Mouse (Mus musculus) kidney, embryonic 15.5 days (tissue): Measurements from ENCODE around the gene Actg2. TPM values are rescaled to one million over a fixed set of nuclear protein-coding genes. Genes with fewer than 3 reads are reported as not detected.

ENCODE experiments used
- ATAC-seq: fragments of 200-750 bp; cut with Nextera tagmentation; replicated peaks from 2 replicates; pipeline ENCODE4 v1.8.0; 2017; ENCODE audit warnings: moderate TSS enrichment; ENCODE audit not compliant: low FRiP score
- H3K27ac ChIP-seq: fragments of 300-500 bp; sonication (generic); 2 replicates; pipeline ENCODE4 v1.5.1; 2015; ENCODE audit warnings: mild to moderate bottlenecking, inconsistent platforms
- H3K27me3 ChIP-seq: fragments of 300-500 bp; sonication (generic); 2 replicates; pipeline ENCODE4 v1.6.1; 2015; ENCODE audit warnings: inconsistent platforms
- H3K36me3 ChIP-seq: fragments of 300-500 bp; sonication (generic); 2 replicates; pipeline ENCODE4 v1.6.1; 2015; ENCODE audit warnings: inconsistent platforms
- H3K4me1 ChIP-seq: fragments of 300-500 bp; sonication (generic); 2 replicates; pipeline ENCODE4 v1.6.1; 2015; ENCODE audit warnings: inconsistent platforms
- H3K4me2 ChIP-seq: fragments of 300-500 bp; sonication (generic); 2 replicates; pipeline ENCODE4 v1.6.1; 2015; ENCODE audit warnings: moderate library complexity, mild to moderate bottlenecking, inconsistent platforms
- H3K4me3 ChIP-seq: fragments of 300-500 bp; sonication (generic); replicated peaks from 2 replicates; pipeline ENCODE4 v1.5.1; 2015; ENCODE audit warnings: mild to moderate bottlenecking, inconsistent platforms
- H3K9ac ChIP-seq: fragments of 300-500 bp; sonication (generic); 2 replicates; pipeline ENCODE4 v1.6.1; 2015; ENCODE audit warnings: mild to moderate bottlenecking, inconsistent platforms
- H3K9me3 ChIP-seq: fragments of 300-500 bp; sonication (generic); replicated peaks from 2 replicates; pipeline ENCODE4 v1.6.1; 2016; ENCODE audit warnings: inconsistent platforms
- WGBS: fragments of 180-500 bp; shearing (Covaris S2); methylation state at CpG from one replicate; pipeline ENCODE4 v1.1.7; 2015; ENCODE audit warnings: mixed read lengths; 5-methylcytosine and 5-hydroxymethylcytosine counted together
- polyA plus RNA-seq: library from polyadenylated mRNA; unstranded; fragments of >200 nt; fragmentation: Nextera tagmentation; extraction: Ambion mirVana; gene quantifications from 2 replicates; pipeline ENCODE4 v1.2.1, GENCODE M21; 2015

Actg2 gene
- polyA plus RNA-seq, 1 experiment from 2014 or later: 130 TPM

DNA sequence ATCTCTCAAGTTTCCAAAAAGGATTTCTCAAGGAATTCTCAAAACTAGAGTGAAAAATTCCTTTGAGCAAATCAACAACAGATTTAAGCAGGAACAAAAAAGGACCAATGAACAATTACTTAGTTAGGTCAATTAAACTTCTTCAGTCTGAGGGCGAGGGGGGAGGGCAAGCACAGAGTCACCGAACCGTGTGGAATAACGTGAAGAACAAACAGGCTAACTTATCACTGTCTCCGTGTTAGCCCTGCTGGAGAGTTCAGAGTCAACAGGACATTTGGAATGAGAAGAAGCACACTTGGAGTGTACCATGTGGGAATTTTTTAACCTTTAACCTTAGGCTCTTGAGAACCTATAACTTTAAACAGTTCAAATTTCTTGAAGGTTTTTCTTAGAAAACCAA, 12.3 kb upstream of the Actg2 start:
- WGBS: 21% methylated on average over 5 of the region's 5 CpGs
- Histone ChIP-seq H3K27me3 (no peaks in the 10 kb centered on the region), H3K4me3 (no peak overlapping the region), H3K36me3 (peaks cover 33% of the 10 kb centered on the region), H3K9ac (no peak overlapping the region), H3K27ac (no peak overlapping the region), H3K4me1 (no peaks in the 10 kb centered on the region), H3K4me2 (no peak overlapping the region), H3K9me3 (no peaks in the 10 kb centered on the region)
- ATAC-seq: 0 out of 2 replicates have a peak, but pooled peaks have one; percentile 52

DNA sequence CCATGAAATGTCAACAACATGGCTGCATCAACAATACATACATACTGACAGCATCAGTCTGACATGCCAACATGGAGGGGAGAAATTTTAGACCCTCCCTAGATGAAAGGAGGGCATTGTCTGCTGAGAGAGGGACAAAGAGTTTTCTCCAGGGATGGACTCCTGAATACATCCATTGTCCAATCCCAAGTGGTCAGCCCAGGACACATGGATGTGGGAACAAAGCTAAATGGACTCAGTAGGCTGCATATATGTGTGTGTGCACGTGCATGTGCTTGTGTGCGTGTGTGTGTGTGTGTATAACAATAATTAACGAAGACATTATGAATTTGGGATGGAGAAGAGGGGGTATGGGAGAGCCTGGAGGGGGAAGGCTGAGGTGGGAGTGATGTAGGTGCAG, 9.7 kb upstream of the Actg2 start:
- ATAC-seq: no peak
- H3K36me3 ChIP-seq: peaks cover 27% of the 10 kb centered on the region
- no peaks in the 10 kb centered on the region for H3K27me3 ChIP-seq
- no peak overlapping the region for H3K4me3 ChIP-seq
- H3K27ac ChIP-seq: no peak overlapping the region
- H3K4me2 ChIP-seq: no peak overlapping the region
- 92% methylated on average over 3 of the region's 3 CpGs for WGBS
- no peaks in the 10 kb centered on the region for H3K9me3 ChIP-seq
- no peaks in the 10 kb centered on the region for H3K4me1 ChIP-seq
- no peak overlapping the region for H3K9ac ChIP-seq

DNA sequence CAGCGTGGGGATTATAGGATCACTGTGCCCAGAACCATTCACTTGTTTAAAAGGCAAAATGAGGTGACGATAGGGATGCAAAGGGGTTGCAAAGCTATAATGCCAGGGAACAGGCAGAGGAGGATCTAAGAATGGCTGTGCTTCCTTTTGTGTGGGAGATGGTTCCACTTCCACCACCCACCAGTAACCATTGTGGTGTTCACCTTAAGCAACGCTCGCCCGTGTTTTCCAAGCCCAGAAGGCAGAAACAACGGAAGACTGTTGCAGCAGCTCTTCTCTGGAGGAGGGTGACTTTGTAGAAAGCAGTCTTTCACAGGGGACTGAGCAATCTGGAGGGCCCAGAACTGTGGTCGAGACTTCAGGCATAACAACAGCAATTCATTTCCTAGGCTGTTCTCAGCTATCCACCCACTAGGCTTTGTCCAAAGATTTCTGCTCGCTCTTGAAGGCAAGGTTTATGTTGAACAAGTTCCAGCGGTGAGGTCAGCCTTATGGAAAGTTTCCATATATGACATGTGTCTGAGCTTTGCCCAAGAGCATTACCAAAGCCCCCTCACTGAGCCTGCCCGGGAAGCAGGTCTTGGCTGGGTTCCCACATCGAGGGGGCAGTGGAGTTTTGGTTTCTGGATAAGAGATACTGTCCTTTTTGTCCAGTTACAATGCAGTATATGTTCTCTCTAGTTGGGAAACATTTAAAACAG, 5.8 kb upstream of the Actg2 start:
- H3K27ac ChIP-seq: peak overlapping the region; percentile 48
- H3K4me3 ChIP-seq: no peak overlapping the region
- H3K36me3 ChIP-seq: peaks cover 19% of the 10 kb centered on the region
- WGBS: 68% methylated on average over 11 of the region's 11 CpGs
- no peaks in the 10 kb centered on the region for H3K9me3 ChIP-seq
- H3K9ac ChIP-seq: no peak overlapping the region
- no peaks in the 10 kb centered on the region for H3K4me1 ChIP-seq
- no peaks in the 10 kb centered on the region for H3K27me3 ChIP-seq
- H3K4me2 ChIP-seq: no peak overlapping the region
- no peak; the same call in 1 of the 2 replicates for ATAC-seq

DNA sequence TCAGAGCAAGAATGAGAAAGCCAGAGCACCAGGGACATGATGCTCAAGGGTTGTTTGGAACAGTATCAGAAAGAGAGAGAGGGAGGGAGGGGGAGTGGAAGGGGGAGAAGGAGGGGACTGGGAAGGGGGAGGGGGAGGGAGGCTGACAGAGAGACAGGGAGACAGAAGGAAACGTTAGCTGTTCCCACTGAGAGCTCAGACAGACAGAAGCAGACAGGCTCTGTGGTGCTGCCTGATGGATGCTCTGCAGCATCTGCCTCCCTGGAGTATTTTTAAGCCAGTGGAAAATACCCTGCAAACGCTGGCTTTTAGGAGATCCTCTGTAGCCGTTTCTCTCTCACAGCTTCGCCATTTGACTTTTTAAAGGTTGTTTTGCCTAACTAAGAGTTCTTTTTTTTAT, 4.0 kb upstream of the Actg2 start:
- H3K27me3 ChIP-seq: no peaks in the 10 kb centered on the region
- no peak for ATAC-seq
- peaks cover 7% of the 10 kb centered on the region for H3K36me3 ChIP-seq
- no peak overlapping the region for H3K4me2 ChIP-seq
- H3K4me3 ChIP-seq: no peak overlapping the region
- 52% methylated on average over 4 of the region's 4 CpGs for WGBS
- no peak overlapping the region for H3K9ac ChIP-seq
- no peaks in the 10 kb centered on the region for H3K9me3 ChIP-seq
- H3K27ac ChIP-seq: no peak overlapping the region
- H3K4me1 ChIP-seq: no peaks in the 10 kb centered on the region

DNA sequence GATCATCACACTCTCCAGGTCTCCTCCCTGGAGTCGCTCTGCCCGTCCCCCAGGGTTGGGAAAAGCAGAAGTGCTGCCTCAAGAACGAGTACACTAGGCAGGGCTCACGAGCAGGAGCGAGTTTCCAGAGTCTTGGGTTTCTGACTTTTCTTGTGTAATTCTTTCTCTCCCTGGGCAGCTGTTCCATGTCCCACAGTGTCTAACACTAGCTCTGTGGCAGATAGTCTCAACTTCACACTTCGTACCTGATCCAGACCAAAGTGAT, 662 bp upstream of the Actg2 start:
- Histone ChIP-seq H3K4me2 (no peak overlapping the region), H3K9me3 (no peaks in the 10 kb centered on the region), H3K27ac (no peak overlapping the region), H3K4me1 (no peaks in the 10 kb centered on the region), H3K9ac (no peak overlapping the region), H3K36me3 (no peaks in the 10 kb centered on the region), H3K27me3 (no peaks in the 10 kb centered on the region), H3K4me3 (no peak overlapping the region)
- ATAC-seq: no peak
- WGBS: 33% methylated on average over 6 of the region's 6 CpGs

DNA sequence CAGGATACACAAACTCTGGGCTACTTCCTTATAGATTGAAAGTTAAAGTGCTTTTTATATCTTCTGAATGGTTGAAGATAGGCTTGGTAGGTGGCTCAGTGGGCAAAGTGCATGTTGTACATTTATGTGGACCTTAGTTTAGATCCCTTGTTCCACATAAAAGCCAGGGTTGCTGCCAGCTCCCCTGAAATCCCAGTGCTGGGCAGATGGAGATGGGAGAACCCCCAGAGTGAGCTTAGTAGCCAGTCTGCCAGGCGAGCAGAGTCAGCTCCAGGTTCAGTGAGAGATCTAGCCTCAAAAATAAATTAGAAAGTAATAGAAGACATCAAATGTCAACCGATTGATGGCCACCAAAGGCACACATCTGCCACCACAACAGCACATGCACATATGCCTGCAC, 3.5 kb downstream of the Actg2 start:
- no peak overlapping the region for H3K4me2 ChIP-seq
- H3K9ac ChIP-seq: no peak overlapping the region
- WGBS: 74% methylated on average over 2 of the region's 2 CpGs

DNA sequence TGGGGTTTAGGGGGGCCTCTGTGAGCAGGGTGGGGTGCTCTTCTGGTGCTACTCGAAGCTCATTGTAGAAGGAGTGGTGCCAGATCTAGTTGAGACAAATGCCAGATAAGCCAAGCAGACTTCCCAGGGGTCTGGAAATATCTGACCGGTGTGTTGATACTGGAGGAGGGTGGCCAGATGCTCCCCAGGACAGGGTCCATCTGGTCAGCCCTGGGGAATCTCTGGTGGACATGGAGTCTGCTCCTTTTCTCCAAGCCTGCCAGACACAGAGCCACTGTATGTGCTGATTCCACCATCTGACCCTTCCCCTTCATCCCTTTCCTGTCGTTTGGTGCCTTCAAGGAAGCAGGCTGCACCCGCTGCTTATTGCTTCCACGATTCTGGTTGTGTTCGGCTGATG, 12.9 kb downstream of the Actg2 start:
- H3K4me3 ChIP-seq: no peak overlapping the region
- no peaks in the 10 kb centered on the region for H3K4me1 ChIP-seq
- H3K36me3 ChIP-seq: no peaks in the 10 kb centered on the region
- no peaks in the 10 kb centered on the region for H3K27me3 ChIP-seq
- H3K9ac ChIP-seq: no peak overlapping the region
- 60% methylated on average over 6 of the region's 6 CpGs for WGBS
- H3K4me2 ChIP-seq: no peak overlapping the region
- no peaks in the 10 kb centered on the region for H3K9me3 ChIP-seq
- no peak for ATAC-seq
- H3K27ac ChIP-seq: no peak overlapping the region

More for the DNA sequence above, 3.5 kb downstream of the Actg2 start:
- H3K36me3 ChIP-seq: no peaks in the 10 kb centered on the region
- no peaks in the 10 kb centered on the region for H3K4me1 ChIP-seq
- no peaks in the 10 kb centered on the region for H3K9me3 ChIP-seq
- H3K4me3 ChIP-seq: no peak overlapping the region
- no peaks in the 10 kb centered on the region for H3K27me3 ChIP-seq
- ATAC-seq: no peak
- H3K27ac ChIP-seq: no peak overlapping the region

DNA sequence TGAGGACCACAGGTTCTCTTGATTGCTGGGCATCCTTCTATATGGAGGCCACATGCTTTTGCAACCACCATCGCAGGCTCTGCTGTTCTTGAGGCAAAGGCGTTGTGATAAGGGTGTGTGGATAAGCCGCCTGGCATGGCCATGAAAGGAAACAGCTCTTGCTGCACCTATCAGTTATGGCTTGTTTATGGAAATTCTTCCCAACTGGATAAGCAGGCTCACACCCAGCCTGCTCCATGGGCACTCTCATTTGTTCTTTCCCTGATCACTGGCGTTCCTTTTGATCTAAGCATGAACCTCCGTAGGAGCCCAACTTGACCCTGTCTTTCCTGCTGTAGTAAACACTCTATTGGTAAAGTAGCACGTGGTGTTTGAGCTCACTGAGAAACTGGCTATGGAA, 14.3 kb downstream of the Actg2 start:
- Histone ChIP-seq H3K27me3 (no peaks in the 10 kb centered on the region), H3K36me3 (no peaks in the 10 kb centered on the region), H3K4me1 (no peaks in the 10 kb centered on the region), H3K9ac (no peak overlapping the region), H3K27ac (no peak overlapping the region), H3K4me3 (no peak overlapping the region), H3K9me3 (no peaks in the 10 kb centered on the region), H3K4me2 (no peak overlapping the region)
- WGBS: 72% methylated on average over 6 of the region's 6 CpGs
- ATAC-seq: no peak

DNA sequence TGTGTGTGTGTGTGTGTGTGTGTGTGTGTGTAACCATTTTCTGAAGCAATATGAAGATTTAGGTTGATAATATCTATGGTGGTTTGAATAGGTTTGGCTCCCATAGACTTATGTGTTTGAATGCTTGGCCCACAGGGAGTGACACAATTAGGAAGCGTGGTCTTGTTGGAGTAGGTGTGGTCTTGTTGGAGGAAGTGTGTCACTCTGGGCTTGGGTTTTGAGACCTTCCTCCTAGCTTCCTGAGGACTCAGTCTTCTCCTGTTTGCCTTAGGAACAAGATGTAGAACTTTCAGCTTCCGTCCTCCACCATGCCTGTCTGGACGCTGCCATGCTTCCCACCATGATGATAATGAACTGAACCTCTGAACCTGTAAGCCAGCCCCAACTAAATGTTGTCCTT, 17.4 kb downstream of the Actg2 start:
- ATAC-seq: no peak
- Histone ChIP-seq H3K4me2 (no peak overlapping the region), H3K4me1 (no peaks in the 10 kb centered on the region), H3K27me3 (no peaks in the 10 kb centered on the region), H3K4me3 (no peak overlapping the region), H3K36me3 (no peaks in the 10 kb centered on the region), H3K9ac (no peak overlapping the region), H3K9me3 (no peaks in the 10 kb centered on the region), H3K27ac (no peak overlapping the region)
- 76% methylated on average over 3 of the region's 3 CpGs for WGBS

DNA sequence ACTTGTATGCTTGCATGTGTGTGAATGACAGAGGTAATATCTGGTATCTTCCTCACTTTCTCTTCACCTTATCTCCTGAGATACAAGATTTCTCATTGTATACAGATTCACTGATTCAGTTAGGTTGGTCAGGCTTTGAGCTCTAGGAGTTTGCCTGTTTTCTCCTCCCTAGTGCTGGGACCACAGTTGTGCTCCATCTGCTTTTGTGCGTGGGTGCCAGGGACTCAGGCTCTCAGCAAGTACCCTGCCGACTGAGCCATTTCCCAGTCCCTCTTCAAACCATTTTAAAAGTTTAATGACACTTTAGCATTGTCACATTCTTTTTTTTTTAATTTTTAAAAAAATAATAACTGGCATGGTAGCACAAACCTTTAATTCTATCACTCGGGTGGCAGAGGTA, 20.9 kb downstream of the Actg2 start:
- Histone ChIP-seq H3K27ac (no peak overlapping the region), H3K27me3 (no peaks in the 10 kb centered on the region), H3K4me2 (no peak overlapping the region), H3K4me3 (no peak overlapping the region), H3K4me1 (no peaks in the 10 kb centered on the region), H3K9ac (no peak overlapping the region), H3K36me3 (no peaks in the 10 kb centered on the region), H3K9me3 (no peaks in the 10 kb centered on the region)
- 79% methylated on average over 3 of the region's 3 CpGs for WGBS
- ATAC-seq: no peak

DNA sequence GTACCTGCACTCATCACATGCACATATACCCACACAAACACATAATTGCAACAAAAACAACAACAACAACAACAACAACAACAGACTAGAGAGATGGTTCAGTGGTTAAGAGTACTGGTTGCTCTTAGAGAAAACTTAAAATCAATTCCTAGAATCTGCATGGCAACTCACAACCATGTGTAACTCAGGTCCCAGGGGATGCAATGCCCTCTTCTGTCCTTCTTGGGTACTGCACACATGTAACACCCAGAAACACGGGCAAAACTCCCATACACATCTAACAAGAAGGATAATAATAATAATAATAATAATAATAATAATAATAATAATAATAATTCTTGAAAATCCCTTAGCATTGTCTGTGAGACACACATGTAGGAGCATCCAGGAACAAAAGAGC, 23.6 kb downstream of the Actg2 start:
- no peaks in the 10 kb centered on the region for H3K36me3 ChIP-seq
- H3K9me3 ChIP-seq: no peaks in the 10 kb centered on the region
- 0 out of 2 replicates have a peak, but pooled peaks cover under 1% of the 10 kb centered on the region for H3K4me1 ChIP-seq
- H3K4me3 ChIP-seq: no peak overlapping the region
- 24% methylated on average over 1 of the region's 1 CpGs for WGBS
- no peak for ATAC-seq
- no peak overlapping the region for H3K4me2 ChIP-seq
- no peak overlapping the region for H3K9ac ChIP-seq
- H3K27me3 ChIP-seq: no peaks in the 10 kb centered on the region
- no peak overlapping the region for H3K27ac ChIP-seq

DNA sequence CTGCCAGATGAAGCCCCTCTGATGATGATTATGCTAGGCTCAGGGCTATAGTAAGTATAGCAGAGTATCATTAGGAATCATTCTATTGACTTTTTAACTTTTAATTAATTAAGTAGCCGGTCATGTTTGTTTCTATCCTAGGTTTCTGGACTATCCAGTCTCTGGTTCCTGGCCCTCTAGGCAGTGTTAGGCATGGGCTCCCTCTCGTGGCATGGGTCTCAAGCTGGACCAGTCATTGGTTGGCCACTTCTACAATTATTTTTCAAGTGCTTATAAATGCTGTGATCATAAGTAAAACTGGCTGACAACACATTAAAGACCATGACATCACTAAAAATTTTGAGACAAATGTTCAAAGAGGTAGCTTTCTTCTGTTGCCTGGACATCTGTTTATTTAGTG, 25.9 kb downstream of the Actg2 start:
- WGBS: 61% methylated on average over 2 of the region's 2 CpGs
- Histone ChIP-seq H3K9me3 (no peaks in the 10 kb centered on the region), H3K27me3 (no peaks in the 10 kb centered on the region), H3K4me2 (no peak overlapping the region), H3K36me3 (no peaks in the 10 kb centered on the region), H3K9ac (no peak overlapping the region), H3K4me3 (no peak overlapping the region), H3K27ac (no peak overlapping the region), H3K4me1 (peaks cover 15% of the 10 kb centered on the region)
- ATAC-seq: no peak

DNA sequence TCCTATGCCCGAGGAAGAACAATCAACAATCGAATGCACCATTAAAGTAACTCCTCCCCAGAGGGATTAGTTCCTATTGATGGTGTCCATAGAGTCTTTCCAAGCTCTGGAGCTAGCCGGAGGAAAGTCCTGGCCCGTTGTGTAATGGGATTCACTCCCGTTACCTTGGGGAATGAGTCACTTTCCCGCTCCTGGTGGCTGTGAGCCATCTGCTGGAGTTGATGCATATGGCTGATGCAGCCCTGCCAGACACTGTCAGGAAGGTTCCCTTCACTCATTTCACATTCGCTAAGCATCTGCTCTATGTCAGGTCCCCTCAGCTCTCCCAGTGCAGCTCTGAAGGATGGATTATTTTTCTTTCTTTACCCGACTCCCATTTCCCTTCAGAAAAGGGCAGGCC, 26.6 kb downstream of the Actg2 start:
- Histone ChIP-seq H3K4me3 (no peak overlapping the region), H3K27ac (no peak overlapping the region), H3K27me3 (no peaks in the 10 kb centered on the region), H3K4me1 (peaks cover 17% of the 10 kb centered on the region), H3K4me2 (no peak overlapping the region), H3K36me3 (no peaks in the 10 kb centered on the region), H3K9me3 (no peaks in the 10 kb centered on the region), H3K9ac (no peak overlapping the region)
- no peak for ATAC-seq
- WGBS: 41% methylated on average over 8 of the region's 8 CpGs
